Mouse (Mus musculus) heart, postnatal 14 days (tissue): ENCODE measurements at regions not wholly inside any gene's neighbourhood (a gene's known extent, or its start where the extent isn't known, plus 50 kb on each side); places are given as distances from the start of the nearest gene placed in this dataset.

Experiments
- DNase-seq, 2 experiments: peaks; one replicate each; pipeline ENCODE4 v3.0.0; 2021 to 2022
- intact Hi-C: fragments of 180-260 bp; cut with DNase I; formaldehyde crosslinking; loops from one replicate; pipeline ENCODE4 v1.15.1; 2025
- microRNA-seq, 2 experiments: library from miRNA; unstranded; fragments of <30 nt; microRNA quantifications; one replicate each; pipeline ENCODE4 v1.2.0; 2021 to 2022

- intact Hi-C loops, result no loop called here
- no peak for DNase-seq
Observed at GRCm38 (mm10) chr17:45187402-45187801, 246.1 kb downstream of the Cdc5l start.

- no peak for DNase-seq
- intact Hi-C loops, result no loop called here
Observed at GRCm38 (mm10) chr17:45176340-45176739, 257.2 kb downstream of the Cdc5l start.

GRCm38 (mm10) chr17:45169257-45169994 is 264.1 kb downstream of the Cdc5l start:
- intact Hi-C loops, result no loop called here
- no peak for DNase-seq

Small RNA genes in the stretch of these regions (microRNA-seq; reads per million reads assigned to microRNA genes)
- gene Gm24979, result 0 reads per million in 2 experiments
